8 mouse cellular contexts compared by ENCODE assay signal in genomic region chr2:73003751-73004717, GRCm38 (mm10). TPM values are rescaled to one million over a fixed set of nuclear protein-coding genes. Genes with fewer than 3 reads are reported as not detected.
DNase-seq lines count a peak whose midpoint lies in the region; ATAC-seq and TF ChIP-seq lines count a peak whose summit lies in the region.

No protein-coding gene starts in this region.

- H3K79me2 ChIP-seq in liver, adult 2 months (ENCODE audit: control insufficient read depth, insufficient read depth, low read length): no peaks in the 10 kb centered on the region

- H3K9ac ChIP-seq in liver, adult 2 months (ENCODE audit: low read depth, low read length): 0 out of 2 replicates have a peak overlapping the region, but pooled peaks have one; percentile 31
- no peak overlapping the region for H3K9ac ChIP-seq in midbrain, embryonic 16.5 days (ENCODE audit: low read depth, low read length)
- H3K9ac ChIP-seq in stomach, embryonic 15.5 days: no peak overlapping the region; the same call in 1 of the 2 replicates

- no peak for TF ChIP-seq CTCF in liver, adult 2 months (IDR thresholded peaks at IDR 0.05; ENCODE audit: low read depth, low read length)

- H3K27me3 ChIP-seq in embryonic facial prominence, embryonic 10.5 days (replicated peaks; ENCODE audit: low read depth, poor library complexity, severe bottlenecking): no peaks in the 10 kb centered on the region
- H3K27me3 ChIP-seq in liver, adult 2 months (ENCODE audit: control insufficient read depth, insufficient read depth, low read length): no peaks in the 10 kb centered on the region
- H3K27me3 ChIP-seq in midbrain, embryonic 16.5 days (ENCODE audit: control insufficient read depth, insufficient read depth, low read depth, low read length): no peaks in the 10 kb centered on the region
- H3K27me3 ChIP-seq in stomach, embryonic 15.5 days (replicated peaks): no peaks in the 10 kb centered on the region

- H3K4me1 ChIP-seq in embryonic facial prominence, embryonic 10.5 days: peaks cover 34% of the 10 kb centered on the region
- peaks cover 2% of the 10 kb centered on the region; the same call in 1 of the 2 replicates for H3K4me1 ChIP-seq in liver, adult 2 months (ENCODE audit: control insufficient read depth, insufficient read depth, low read length)
- H3K4me1 ChIP-seq in midbrain, embryonic 16.5 days (ENCODE audit: control insufficient read depth, insufficient read depth, low read length): peaks cover 11% of the 10 kb centered on the region
- peaks cover 25% of the 10 kb centered on the region for H3K4me1 ChIP-seq in stomach, embryonic 15.5 days

- TF ChIP-seq POLR2A in liver, adult 2 months (IDR thresholded peaks at IDR 0.05; ENCODE audit: extremely low read depth, insufficient read depth, low read length): no peak

- no peaks in the 10 kb centered on the region for H3K9me3 ChIP-seq in embryonic facial prominence, embryonic 10.5 days
- H3K9me3 ChIP-seq in midbrain, embryonic 16.5 days (replicated peaks; ENCODE audit: control insufficient read depth, low read length, poor library complexity, severe bottlenecking): no peaks in the 10 kb centered on the region
- no peaks in the 10 kb centered on the region for H3K9me3 ChIP-seq in stomach, embryonic 15.5 days

- H3K36me3 ChIP-seq in embryonic facial prominence, embryonic 10.5 days (replicated peaks): no peaks in the 10 kb centered on the region
- H3K36me3 ChIP-seq in liver, adult 2 months (ENCODE audit: control insufficient read depth, insufficient read depth, low read length): no peaks in the 10 kb centered on the region
- H3K36me3 ChIP-seq in midbrain, embryonic 16.5 days (ENCODE audit: control insufficient read depth, insufficient read depth, low read length): no peaks in the 10 kb centered on the region
- no peaks in the 10 kb centered on the region for H3K36me3 ChIP-seq in stomach, embryonic 15.5 days

- peak; percentile 56 for DNase-seq in layer of hippocampus, adult 11-12 months (ENCODE audit: low spot score)
- DNase-seq in layer of hippocampus, adult 9-10 months (ENCODE audit: low spot score): no peak
- peak; percentile 61 for DNase-seq in embryonic facial prominence, embryonic 10.5 days (ENCODE audit: low spot score)
- DNase-seq in heart, adult 18-20 months: peak; percentile 93 to 96
- peak; percentile 67 for DNase-seq in kidney, adult 11 months
- peak; percentile 46 for DNase-seq in liver, adult 2 months (ENCODE audit: extremely low read depth, low read depth, low spot score)

- H3K4me2 ChIP-seq in midbrain, embryonic 16.5 days (ENCODE audit: low read length): peak overlapping the region; percentile 44
- H3K4me2 ChIP-seq in stomach, embryonic 15.5 days: peak overlapping the region; percentile 53

- peak overlapping the region; percentile 73 for H3K27ac ChIP-seq in embryonic facial prominence, embryonic 10.5 days (replicated peaks)
- H3K27ac ChIP-seq in liver, adult 2 months (replicated peaks; ENCODE audit: insufficient read depth, low read depth, low read length): peak overlapping the region; percentile 58
- peak overlapping the region; percentile 67 for H3K27ac ChIP-seq in midbrain, embryonic 16.5 days (ENCODE audit: low read length)
- peak overlapping the region; percentile 91 for H3K27ac ChIP-seq in stomach, embryonic 15.5 days

- ATAC-seq in midbrain, embryonic 16.5 days: peak; percentile 87
- peak; percentile 86 for ATAC-seq in stomach, embryonic 15.5 days (ENCODE audit: insufficient read depth, low FRiP score, low read depth)

- 36% methylated on average over 24 of the region's 24 CpGs for WGBS in embryonic facial prominence, embryonic 10.5 days
- WGBS in liver, adult 2 months: 50% methylated on average over 24 of the region's 24 CpGs
- WGBS in midbrain, embryonic 16.5 days: 28% methylated on average over 24 of the region's 24 CpGs
- 9% methylated on average over 24 of the region's 24 CpGs for WGBS in stomach, embryonic 15.5 days

- peak overlapping the region; percentile 36 for H3K4me3 ChIP-seq in embryonic facial prominence, embryonic 10.5 days
- H3K4me3 ChIP-seq in liver, adult 2 months (ENCODE audit: insufficient read depth, low read depth, low read length): no peak overlapping the region; the same call in 1 of the 2 replicates
- peak overlapping the region; percentile 4; the same call in 1 of the 2 replicates for H3K4me3 ChIP-seq in midbrain, embryonic 16.5 days (ENCODE audit: low read depth, low read length)
- peak overlapping the region; percentile 26 for H3K4me3 ChIP-seq in stomach, embryonic 15.5 days (replicated peaks)

RNA-seq across cellular contexts. Expression of gene Gm11084, which starts 17.5 kb away (rescaled TPM):
- polyA plus RNA-seq in embryonic facial prominence, embryonic 10.5 days (2016; fragmentation: Nextera tagmentation; extraction: Ambion mirVana): not detected in 2 replicates
- not detected for total RNA-seq in heart, adult 18-20 months (2021)
- total RNA-seq in liver, adult 2 months (2014; rRNA removed): not detected in 2 replicates
- polyA plus RNA-seq in liver, adult 2 months (2012; rRNA removed): not detected in 2 replicates
- polyA plus RNA-seq in midbrain, embryonic 16.5 days (2015; fragmentation: Nextera tagmentation; extraction: Ambion mirVana): not detected in 2 replicates
- not detected in 2 replicates for polyA plus RNA-seq in stomach, embryonic 15.5 days (2015; fragmentation: Nextera tagmentation; extraction: Ambion mirVana)

RNA-seq across cellular contexts. Expression of gene Sp3, which starts 23.8 kb away (rescaled TPM):
- polyA plus RNA-seq in embryonic facial prominence, embryonic 10.5 days (2016; fragmentation: Nextera tagmentation; extraction: Ambion mirVana): 53.0 and 55.4 TPM in 2 replicates
- 10 to 100 TPM; 27.9 to 32.9 TPM for total RNA-seq in heart, adult 18-20 months (2021)
- 52.4 and 55.1 TPM in 2 replicates for total RNA-seq in liver, adult 2 months (2014; rRNA removed)
- 8.7 and 9.0 TPM in 2 replicates for polyA plus RNA-seq in liver, adult 2 months (2012; rRNA removed)
- 31.1 and 37.7 TPM in 2 replicates for polyA plus RNA-seq in midbrain, embryonic 16.5 days (2015; fragmentation: Nextera tagmentation; extraction: Ambion mirVana)
- 49.2 and 49.8 TPM in 2 replicates for polyA plus RNA-seq in stomach, embryonic 15.5 days (2015; fragmentation: Nextera tagmentation; extraction: Ambion mirVana)
